Comparison of ENCODE assay signal across 9 mouse cellular contexts in the genomic region with DNA sequence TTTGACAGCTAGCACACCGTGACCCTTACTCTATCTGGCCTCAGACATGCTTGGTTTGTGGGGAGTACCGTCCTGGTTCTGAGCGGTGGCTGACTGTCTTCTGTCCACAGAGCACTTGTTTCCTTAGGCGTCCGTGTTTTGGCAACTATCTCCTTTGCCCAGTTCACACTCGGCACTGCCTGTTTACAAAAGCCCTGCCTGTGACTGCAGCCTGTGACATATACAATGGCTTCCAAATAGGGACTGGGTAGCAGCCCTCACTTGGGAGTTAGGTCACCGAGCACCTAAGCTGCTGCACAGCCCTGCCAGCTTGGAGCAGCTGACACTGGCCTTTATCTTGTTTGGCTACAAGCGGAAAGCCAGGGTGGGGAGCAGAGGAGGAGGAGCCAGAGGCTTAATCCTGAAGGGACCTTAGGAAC.
DNase-seq lines count a peak whose midpoint lies in the region; ATAC-seq lines count a peak whose summit lies in the region.
"Had no signal": no experiment of that assay in that cellular context is flagged by ENCODE, and none has a peak within 500 bp of the region (broad histone marks: within the 10 kb centered on the region; RNA-seq: fewer than 3 reads in every experiment).

No protein-coding gene starts in this region.

- 24% methylated on average over 8 of the region's 8 CpGs for WGBS in embryonic facial prominence, embryonic 14.5 days
- 19% methylated on average over 8 of the region's 8 CpGs for WGBS in embryonic facial prominence, embryonic 10.5 days
- 7% methylated on average over 8 of the region's 8 CpGs for WGBS in heart, embryonic 11.5 days (ENCODE audit: insufficient replicate concordance)
- WGBS in stomach, embryonic 16.5 days = 14% methylated on average over 8 of the region's 8 CpGs
- WGBS in limb, embryonic 10.5 days = 25% methylated on average over 8 of the region's 8 CpGs

- 0 out of 2 replicates have a peak, but pooled peaks cover 4% of the 10 kb centered on the region for H3K4me1 ChIP-seq in embryonic facial prominence, embryonic 14.5 days (ENCODE audit: control insufficient read depth, insufficient read depth, low read length)
- H3K4me1 ChIP-seq in embryonic facial prominence, embryonic 10.5 days = peaks cover 19% of the 10 kb centered on the region
- peaks cover 16% of the 10 kb centered on the region for H3K4me1 ChIP-seq in heart, embryonic 11.5 days (ENCODE audit: control insufficient read depth, insufficient read depth, low read length)
- peaks cover 11% of the 10 kb centered on the region for H3K4me1 ChIP-seq in stomach, embryonic 16.5 days (ENCODE audit: control insufficient read depth, insufficient read depth, low read length)
- H3K4me1 ChIP-seq in limb, embryonic 10.5 days = peaks cover 7% of the 10 kb centered on the region; the same call in 1 of the 2 replicates
- H3K4me1 ChIP-seq: limb, embryonic 15.5 days had no signal

- no peaks in the 10 kb centered on the region for H3K27me3 ChIP-seq in embryonic facial prominence, embryonic 14.5 days (replicated peaks; ENCODE audit: control insufficient read depth, insufficient read depth, low read length)
- peaks cover 10% of the 10 kb centered on the region for H3K27me3 ChIP-seq in embryonic facial prominence, embryonic 10.5 days (replicated peaks; ENCODE audit: low read depth, poor library complexity, severe bottlenecking)
- no peaks in the 10 kb centered on the region for H3K27me3 ChIP-seq in heart, embryonic 11.5 days (ENCODE audit: control insufficient read depth, insufficient read depth, low read length)
- no peaks in the 10 kb centered on the region for H3K27me3 ChIP-seq in stomach, embryonic 16.5 days (ENCODE audit: control insufficient read depth, insufficient read depth, low read length)
- H3K27me3 ChIP-seq in limb, embryonic 10.5 days (ENCODE audit: low read depth, poor library complexity, severe bottlenecking) = peaks cover 8% of the 10 kb centered on the region; the same call in 1 of the 2 replicates
- H3K27me3 ChIP-seq: limb, embryonic 15.5 days had no signal

- no peak overlapping the region for H3K27ac ChIP-seq in embryonic facial prominence, embryonic 14.5 days (replicated peaks; ENCODE audit: low read depth, low read length)
- H3K27ac ChIP-seq in embryonic facial prominence, embryonic 10.5 days (replicated peaks) = no peak overlapping the region
- no peak overlapping the region for H3K27ac ChIP-seq in heart, embryonic 11.5 days (ENCODE audit: low read depth, low read length)
- H3K27ac ChIP-seq in stomach, embryonic 16.5 days (ENCODE audit: low read length) = no peak overlapping the region
- no peak overlapping the region for H3K27ac ChIP-seq in limb, embryonic 10.5 days
- H3K27ac ChIP-seq: limb, embryonic 15.5 days had no signal

- peak; percentile 31 for DNase-seq in embryonic facial prominence, embryonic 14.5 days (ENCODE audit: low spot score)
- DNase-seq in embryonic facial prominence, embryonic 10.5 days (ENCODE audit: low spot score) = no peak
- DNase-seq in cerebellum, adult 8-10 months = peak; percentile 53
- peak; percentile 53 for DNase-seq in lung, postnatal 10 days
- no peak for DNase-seq in limb, embryonic 10.5 days (ENCODE audit: low spot score)

- no peaks in the 10 kb centered on the region for H3K9me3 ChIP-seq in embryonic facial prominence, embryonic 14.5 days (ENCODE audit: control insufficient read depth, low read length)
- H3K9me3 ChIP-seq in embryonic facial prominence, embryonic 10.5 days = no peaks in the 10 kb centered on the region
- H3K9me3 ChIP-seq in heart, embryonic 11.5 days (replicated peaks; ENCODE audit: control insufficient read depth, low read length) = no peaks in the 10 kb centered on the region
- H3K9me3 ChIP-seq in stomach, embryonic 16.5 days (replicated peaks; ENCODE audit: control insufficient read depth, low read length) = no peaks in the 10 kb centered on the region
- no peaks in the 10 kb centered on the region for H3K9me3 ChIP-seq in limb, embryonic 10.5 days (replicated peaks)
- H3K9me3 ChIP-seq: limb, embryonic 15.5 days had no signal

- no peak overlapping the region for H3K4me2 ChIP-seq in embryonic facial prominence, embryonic 14.5 days (ENCODE audit: low read depth, low read length)
- peak overlapping the region; percentile 48 for H3K4me2 ChIP-seq in heart, embryonic 11.5 days
- H3K4me2 ChIP-seq in stomach, embryonic 16.5 days (ENCODE audit: low read depth, low read length) = peak overlapping the region; percentile 3; the same call in 1 of the 2 replicates
- H3K4me2 ChIP-seq: limb, embryonic 15.5 days had no signal

- ATAC-seq in embryonic facial prominence, embryonic 14.5 days (ENCODE audit: low read depth) = 0 out of 2 replicates have a peak, but pooled peaks have one; percentile 33
- ATAC-seq in heart, embryonic 11.5 days (replicated peaks; ENCODE audit: insufficient number of reproducible peaks, low FRiP score, low TSS enrichment) = peak; percentile 65
- peak; percentile 74; the same call in 1 of the 2 replicates for ATAC-seq in stomach, embryonic 16.5 days (ENCODE audit: insufficient read depth, low FRiP score)
- no peak for ATAC-seq in megakaryocyte-erythroid progenitor cell, adult 5-6 weeks (replicated peaks; ENCODE audit: low FRiP score, low TSS enrichment, poor library complexity, severe bottlenecking)

- no peak overlapping the region for H3K4me3 ChIP-seq in embryonic facial prominence, embryonic 14.5 days (ENCODE audit: low read depth, low read length)
- H3K4me3 ChIP-seq in embryonic facial prominence, embryonic 10.5 days = no peak overlapping the region
- H3K4me3 ChIP-seq in heart, embryonic 11.5 days (ENCODE audit: low read depth, low read length) = no peak overlapping the region
- no peak overlapping the region for H3K4me3 ChIP-seq in stomach, embryonic 16.5 days (replicated peaks; ENCODE audit: low read length)
- no peak overlapping the region for H3K4me3 ChIP-seq in limb, embryonic 10.5 days
- H3K4me3 ChIP-seq: limb, embryonic 15.5 days had no signal

- H3K36me3 ChIP-seq in embryonic facial prominence, embryonic 14.5 days (ENCODE audit: control insufficient read depth, insufficient read depth, low read length) = no peaks in the 10 kb centered on the region
- no peaks in the 10 kb centered on the region for H3K36me3 ChIP-seq in embryonic facial prominence, embryonic 10.5 days (replicated peaks)
- H3K36me3 ChIP-seq in heart, embryonic 11.5 days (ENCODE audit: control insufficient read depth, insufficient read depth, low read length) = no peaks in the 10 kb centered on the region
- no peaks in the 10 kb centered on the region for H3K36me3 ChIP-seq in stomach, embryonic 16.5 days (ENCODE audit: control insufficient read depth, insufficient read depth, low read length)
- no peaks in the 10 kb centered on the region for H3K36me3 ChIP-seq in limb, embryonic 10.5 days
- H3K36me3 ChIP-seq: limb, embryonic 15.5 days had no signal

- no peak overlapping the region for H3K9ac ChIP-seq in embryonic facial prominence, embryonic 14.5 days (ENCODE audit: low read depth, low read length)
- H3K9ac ChIP-seq in heart, embryonic 11.5 days (ENCODE audit: low read depth, low read length) = no peak overlapping the region
- no peak overlapping the region for H3K9ac ChIP-seq in stomach, embryonic 16.5 days (ENCODE audit: low read length)
- H3K9ac ChIP-seq: limb, embryonic 15.5 days had no signal

Comparison
In these comparisons a context has a peak if more than half of its experiments do, and no peak if none do; other contexts are left out.
1. DNase-seq: peak in embryonic facial prominence, embryonic 14.5 days (single experiment), cerebellum, adult 8-10 months (single experiment) and lung, postnatal 10 days (single experiment); none in embryonic facial prominence, embryonic 10.5 days (single experiment) and limb, embryonic 10.5 days (single experiment).